Mouse (Mus musculus) liver, postnatal 0 days (tissue): Measurements from ENCODE around the gene Sult3a1. TPM values are rescaled to one million over a fixed set of nuclear protein-coding genes. Genes with fewer than 3 reads are reported as not detected.

Experiments
- ATAC-seq: fragments of 200-750 bp; cut with Nextera tagmentation; 2 replicates; pipeline ENCODE4 v1.8.0; 2017; ENCODE audit warnings: mild to moderate bottlenecking, moderate library complexity
- DNase-seq: peaks from one replicate; pipeline ENCODE4 v3.0.0-alpha.2; 2016
- H3K27ac ChIP-seq: fragments of 300-500 bp; sonication (generic); 2 replicates; pipeline ENCODE4 v1.5.1; 2014; ENCODE audit warnings: antibody characterized with exemption, moderate library complexity, mild to moderate bottlenecking, low read depth
- H3K27me3 ChIP-seq: fragments of 300-500 bp; sonication (generic); 2 replicates; pipeline ENCODE4 v1.6.1; 2014; ENCODE audit warnings: low read length, control low read depth, mixed read lengths; ENCODE audit not compliant: insufficient read depth
- H3K36me3 ChIP-seq: fragments of 300-500 bp; sonication (generic); replicated peaks from 2 replicates; pipeline ENCODE4 v1.6.1; 2014; ENCODE audit warnings: mild to moderate bottlenecking, control low read depth, low read length, moderate library complexity, mixed read lengths; ENCODE audit not compliant: insufficient read depth
- H3K4me1 ChIP-seq: fragments of 300-500 bp; sonication (generic); 2 replicates; pipeline ENCODE4 v1.6.1; 2014; ENCODE audit warnings: antibody characterized with exemption, mild to moderate bottlenecking, control low read depth; ENCODE audit not compliant: insufficient read depth
- H3K4me2 ChIP-seq: fragments of 300-500 bp; sonication (generic); 2 replicates; pipeline ENCODE4 v1.6.1; 2014; ENCODE audit warnings: low read depth, mild to moderate bottlenecking, low read length, moderate library complexity, mixed read lengths
- H3K4me3 ChIP-seq: fragments of 300-500 bp; sonication (generic); 2 replicates; pipeline ENCODE4 v1.5.1; 2014; ENCODE audit warnings: low read depth, low read length
- H3K9ac ChIP-seq: fragments of 300-500 bp; sonication (generic); replicated peaks from 2 replicates; pipeline ENCODE4 v1.6.1; 2014; ENCODE audit warnings: mild to moderate bottlenecking, moderate library complexity
- H3K9me3 ChIP-seq: fragments of 300-500 bp; sonication (generic); 2 replicates; pipeline ENCODE4 v1.6.1; 2016; ENCODE audit warnings: mild to moderate bottlenecking, control low read depth, low read length, mixed read lengths
- CTCF ChIP-seq: sonication (generic); IDR thresholded peaks from 2 replicates; pipeline ENCODE4 v1.5.1; 2016; ENCODE audit warnings: antibody characterized with exemption, low read depth
- EP300 ChIP-seq: IDR thresholded peaks from 2 replicates; pipeline ENCODE4 v1.6.1; 2016; ENCODE audit warnings: antibody characterized with exemption, low read depth, mild to moderate bottlenecking
- WGBS: fragments of 180-500 bp; shearing (Covaris S2); extraction: QIAGEN DNeasy Blood & Tissue Kit; methylation state at CpG from one replicate; pipeline ENCODE4 v1.1.7; 2014; ENCODE audit not compliant: insufficient replicate concordance; 5-methylcytosine and 5-hydroxymethylcytosine counted together
- polyA plus RNA-seq: library from polyadenylated mRNA; unstranded; fragments of >200 nt; fragmentation: Nextera tagmentation; extraction: Ambion mirVana; gene quantifications from 2 replicates; pipeline ENCODE4 v1.2.1, GENCODE M21; 2015

The Sult3a1 gene
- 0.27 and 0.54 TPM in 2 replicates for polyA plus RNA-seq

DNA sequence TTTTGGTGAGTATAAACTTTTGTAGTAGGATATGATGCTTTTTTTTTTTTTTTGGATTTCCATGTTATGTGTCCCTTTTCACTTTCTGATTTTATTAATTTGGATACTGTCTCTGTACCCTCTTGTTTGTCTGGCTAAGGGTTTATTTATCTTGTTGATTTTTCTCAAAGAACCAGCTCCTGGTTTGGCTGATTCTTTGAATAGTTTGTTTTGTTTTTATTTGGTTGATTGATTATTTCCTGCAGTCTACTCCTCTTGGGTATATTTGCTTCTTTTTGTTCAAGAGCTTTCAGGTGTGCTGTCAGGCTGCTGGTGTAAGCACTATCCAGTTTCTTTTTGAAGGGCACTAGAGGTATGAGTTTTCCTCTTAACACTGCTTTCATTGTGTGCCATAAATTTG is at the start of gene Sult3a1:
Sult3a1 (plus strand) TSS at position 301 of the 400 bp plus-strand sequence.
- Histone ChIP-seq H3K9me3 (no peaks in the 10 kb centered on the region), H3K4me2 (no peak within 1 kb of the TSS), H3K4me3 (no peak within 1 kb of the TSS), H3K4me1 (no peaks in the 10 kb centered on the region), H3K9ac (no peak within 1 kb of the TSS), H3K27ac (no peak within 1 kb of the TSS), H3K36me3 (no peaks in the 10 kb centered on the region), H3K27me3 (no peaks in the 10 kb centered on the region)
- TF ChIP-seq CTCF (no peak), EP300 (no peak)
- ATAC-seq (no peak), DNase-seq (no peak)

- DNase-seq (no peak), ATAC-seq (no peak)
- H3K4me2 ChIP-seq: no peak overlapping the region
- no peak overlapping the region for H3K4me3 ChIP-seq
- no peaks in the 10 kb centered on the region for H3K36me3 ChIP-seq
- no peaks in the 10 kb centered on the region for H3K27me3 ChIP-seq
- no peaks in the 10 kb centered on the region for H3K4me1 ChIP-seq
- no peak overlapping the region for H3K9ac ChIP-seq
- 25% methylated on average over 1 of the region's 1 CpGs for WGBS
- H3K27ac ChIP-seq: no peak overlapping the region
- H3K9me3 ChIP-seq: no peaks in the 10 kb centered on the region
- TF ChIP-seq EP300 (no peak), CTCF (no peak)
Measured at GRCm38 (mm10) chr10:33811807-33812206, 45.7 kb upstream of the Sult3a1 start.

- DNase-seq (no peak), ATAC-seq (peak; percentile 43)
- no peaks in the 10 kb centered on the region for H3K9me3 ChIP-seq
- no peak overlapping the region for H3K9ac ChIP-seq
- H3K27ac ChIP-seq: no peak overlapping the region
- no peak overlapping the region for H3K4me2 ChIP-seq
- TF ChIP-seq EP300 (no peak), CTCF (no peak)
- H3K36me3 ChIP-seq: no peaks in the 10 kb centered on the region
- no peaks in the 10 kb centered on the region for H3K27me3 ChIP-seq
- H3K4me3 ChIP-seq: no peak overlapping the region
- no peaks in the 10 kb centered on the region for H3K4me1 ChIP-seq
Measured at GRCm38 (mm10) chr10:33814266-33814665, 43.3 kb upstream of the Sult3a1 start.

DNA sequence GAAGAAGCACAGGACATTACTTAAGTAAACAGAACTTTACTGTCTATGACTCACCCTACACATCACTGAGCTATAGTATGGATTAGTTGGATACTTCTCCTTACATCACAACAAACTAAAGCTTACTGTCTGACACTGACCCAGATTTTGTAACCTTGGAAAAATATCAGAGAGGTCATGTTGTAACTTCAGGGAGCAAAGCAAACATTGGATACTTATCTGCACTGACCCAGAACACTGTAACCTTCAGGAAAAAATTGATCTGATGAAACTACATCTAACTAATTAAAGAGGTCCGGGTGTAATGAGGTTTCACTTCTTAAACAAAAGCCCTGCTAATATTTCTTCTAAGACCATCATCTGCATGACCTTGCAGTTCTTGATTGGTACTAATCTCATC is 40.6 kb upstream of the Sult3a1 start:
- no peak overlapping the region for H3K27ac ChIP-seq
- H3K9ac ChIP-seq: no peak overlapping the region
- 40% methylated on average over 1 of the region's 1 CpGs for WGBS
- ATAC-seq: peak; percentile 72
- no peak for DNase-seq
- no peaks in the 10 kb centered on the region for H3K36me3 ChIP-seq
- no peak overlapping the region for H3K4me2 ChIP-seq
- no peak overlapping the region for H3K4me3 ChIP-seq
- TF ChIP-seq CTCF: no peak
- TF ChIP-seq EP300: no peak
- H3K4me1 ChIP-seq: no peaks in the 10 kb centered on the region
- H3K27me3 ChIP-seq: no peaks in the 10 kb centered on the region
- no peaks in the 10 kb centered on the region for H3K9me3 ChIP-seq

DNA sequence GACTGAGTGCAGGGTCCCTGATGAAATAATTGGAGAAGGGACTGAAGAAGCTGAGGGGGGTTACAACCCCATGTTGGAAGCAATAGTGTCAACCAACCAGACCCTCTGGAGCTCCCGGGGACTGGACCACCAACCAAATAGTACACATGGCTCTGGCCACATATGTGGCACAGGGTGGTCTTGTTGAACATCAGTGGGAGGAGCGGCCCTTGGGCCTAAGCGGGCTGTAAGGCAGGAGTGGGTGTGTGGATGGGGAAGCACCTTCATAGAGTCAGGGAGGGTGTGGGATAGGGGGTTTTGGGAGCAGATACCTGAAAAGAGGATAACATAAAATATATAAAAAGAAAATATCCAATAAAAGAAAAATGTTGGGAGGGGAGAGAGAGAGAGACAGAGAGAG is 36.6 kb upstream of the Sult3a1 start:
- Histone ChIP-seq H3K4me3 (no peak overlapping the region), H3K9ac (no peak overlapping the region), H3K4me1 (no peaks in the 10 kb centered on the region), H3K27ac (no peak overlapping the region), H3K36me3 (no peaks in the 10 kb centered on the region), H3K4me2 (no peak overlapping the region), H3K27me3 (no peaks in the 10 kb centered on the region), H3K9me3 (no peaks in the 10 kb centered on the region)
- no peak for DNase-seq
- WGBS: 82% methylated on average over 3 of the region's 3 CpGs
- no peak for ATAC-seq
- no peak for TF ChIP-seq EP300
- TF ChIP-seq CTCF: no peak

DNA sequence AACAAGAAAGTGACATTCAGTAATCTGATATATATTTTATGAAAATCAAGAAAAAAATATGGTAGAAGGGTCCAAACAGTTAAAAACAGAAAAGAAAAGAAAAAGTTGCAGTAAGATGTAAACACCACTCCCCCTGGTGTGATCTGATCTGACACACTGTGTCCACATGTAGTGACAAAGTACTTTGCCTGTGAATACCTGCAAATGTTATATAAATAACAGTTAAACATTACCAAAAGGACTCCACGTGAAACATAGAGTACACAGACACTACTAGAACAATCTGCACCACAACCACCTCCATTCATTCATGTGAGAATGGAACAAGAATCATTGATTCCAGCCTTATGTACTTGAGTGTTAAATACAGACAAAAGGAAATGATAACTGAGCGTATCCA is 8.5 kb downstream of the Sult3a1 start:
- Histone ChIP-seq H3K27me3 (no peaks in the 10 kb centered on the region), H3K4me1 (no peaks in the 10 kb centered on the region), H3K36me3 (no peaks in the 10 kb centered on the region), H3K9me3 (no peaks in the 10 kb centered on the region), H3K4me2 (no peak overlapping the region), H3K4me3 (no peak overlapping the region), H3K9ac (no peak overlapping the region), H3K27ac (no peak overlapping the region)
- TF ChIP-seq CTCF (no peak), EP300 (no peak)
- 63% methylated on average over 2 of the region's 2 CpGs for WGBS
- ATAC-seq: peak; percentile 98
- no peak for DNase-seq

DNA sequence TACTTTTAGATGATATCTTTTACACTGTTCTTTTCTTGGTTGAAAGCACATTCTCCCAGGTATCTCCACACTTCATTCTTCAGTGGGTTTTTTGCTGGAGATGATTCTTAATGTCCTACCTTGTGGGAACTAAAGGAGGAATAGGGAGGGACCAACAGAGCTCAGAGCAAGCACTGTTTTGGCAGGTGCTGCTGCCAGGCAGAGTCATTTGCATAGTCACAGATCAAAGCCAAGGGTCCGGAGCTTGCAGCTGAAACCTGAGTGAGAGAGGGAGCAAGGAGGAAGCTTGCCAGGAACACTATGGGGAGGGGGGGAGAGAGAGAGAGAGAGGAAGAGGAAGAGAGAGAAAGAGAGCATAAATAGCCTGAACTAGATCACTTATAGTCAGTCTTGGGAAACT is 12.9 kb downstream of the Sult3a1 start:
- no peak for ATAC-seq
- 8% methylated on average over 1 of the region's 1 CpGs for WGBS

More for the DNA sequence above, 12.9 kb downstream of the Sult3a1 start:
- Histone ChIP-seq H3K36me3 (no peaks in the 10 kb centered on the region), H3K4me2 (no peak overlapping the region), H3K9ac (no peak overlapping the region), H3K4me3 (no peak overlapping the region), H3K4me1 (no peaks in the 10 kb centered on the region), H3K27ac (no peak overlapping the region), H3K9me3 (no peaks in the 10 kb centered on the region), H3K27me3 (no peaks in the 10 kb centered on the region)
- no peak for TF ChIP-seq EP300
- no peak for TF ChIP-seq CTCF
- no peak for DNase-seq
